Mouse (Mus musculus) C2C12 (cell line): ENCODE measurements at regions not wholly inside any gene's neighbourhood (a gene's known extent, or its start where the extent isn't known, plus 50 kb on each side); places are given as distances from the start of the nearest gene placed in this dataset.

Experiments
- H3K27me3 ChIP-seq: one replicate; pipeline ENCODE4 v1.6.1; 2011; ENCODE audit not compliant: control insufficient read depth, insufficient read depth, insufficient read length
- H3K36me3 ChIP-seq: one replicate; pipeline ENCODE4 v1.6.1; 2011; ENCODE audit not compliant: control insufficient read depth, insufficient read depth
- H3K4me3 ChIP-seq: one replicate; pipeline ENCODE4 v1.5.1; 2011; ENCODE audit warnings: mild to moderate bottlenecking, control low read depth; ENCODE audit not compliant: poor library complexity, insufficient read depth, severe bottlenecking
- H3K79me2 ChIP-seq: one replicate; pipeline ENCODE4 v1.6.1; 2011; ENCODE audit not compliant: control insufficient read depth, insufficient read depth
- H3K79me3 ChIP-seq: one replicate; pipeline ENCODE4 v1.6.1; 2011; ENCODE audit warnings: low read depth, control low read depth
- H3ac ChIP-seq: one replicate; pipeline ENCODE3; 2011; ENCODE audit warnings: low read depth; ENCODE audit not compliant: control insufficient read depth, insufficient read length
- CEBPB ChIP-seq: IDR thresholded peaks from one replicate; pipeline ENCODE4 v1.6.1; 2011; ENCODE audit warnings: low read depth, mild to moderate bottlenecking, control low read depth, moderate library complexity
- CTCF ChIP-seq: IDR thresholded peaks from one replicate; pipeline ENCODE4 v1.5.1; 2011; ENCODE audit not compliant: control insufficient read depth, insufficient read depth, insufficient read length
- FOSL1 ChIP-seq: IDR thresholded peaks from one replicate; pipeline ENCODE4 v1.8.0; 2011; ENCODE audit warnings: mild to moderate bottlenecking, low read length; ENCODE audit not compliant: poor library complexity, insufficient read depth, severe bottlenecking
- MAX ChIP-seq: IDR thresholded peaks from one replicate; pipeline ENCODE4 v1.6.1; 2011; ENCODE audit warnings: mild to moderate bottlenecking, control low read depth
- MYOD1 ChIP-seq: IDR thresholded peaks from one replicate; pipeline ENCODE4 v1.6.1; 2011; ENCODE audit warnings: low read depth; ENCODE audit not compliant: control insufficient read depth, insufficient read length
- MYOG ChIP-seq: IDR thresholded peaks from one replicate; pipeline ENCODE4 v1.6.1; 2011; ENCODE audit not compliant: control insufficient read depth, insufficient read length; ENCODE audit errors: extremely low read depth
- USF1 ChIP-seq: IDR thresholded peaks from one replicate; pipeline ENCODE4 v1.6.1; 2011; ENCODE audit warnings: low read depth, mild to moderate bottlenecking, control low read depth, moderate library complexity

- TF ChIP-seq MYOG: no peak
- TF ChIP-seq USF1: no peak
- no peak for TF ChIP-seq CEBPB
- no peak for TF ChIP-seq FOSL1
- no peak for TF ChIP-seq CTCF
- TF ChIP-seq MYOD1: no peak
- no peak for TF ChIP-seq MAX
- no peak overlapping the region for H3K4me3 ChIP-seq
- H3K36me3 ChIP-seq: no peaks in the 10 kb centered on the region
- no peak overlapping the region for H3ac ChIP-seq
- H3K27me3 ChIP-seq: no peaks in the 10 kb centered on the region
- no peaks in the 10 kb centered on the region for H3K79me2 ChIP-seq
- H3K79me3 ChIP-seq: no peaks in the 10 kb centered on the region
Measured at GRCm38 (mm10) chr14:72110689-72111088, 380.9 kb downstream of the Gm9195 start.

DNA sequence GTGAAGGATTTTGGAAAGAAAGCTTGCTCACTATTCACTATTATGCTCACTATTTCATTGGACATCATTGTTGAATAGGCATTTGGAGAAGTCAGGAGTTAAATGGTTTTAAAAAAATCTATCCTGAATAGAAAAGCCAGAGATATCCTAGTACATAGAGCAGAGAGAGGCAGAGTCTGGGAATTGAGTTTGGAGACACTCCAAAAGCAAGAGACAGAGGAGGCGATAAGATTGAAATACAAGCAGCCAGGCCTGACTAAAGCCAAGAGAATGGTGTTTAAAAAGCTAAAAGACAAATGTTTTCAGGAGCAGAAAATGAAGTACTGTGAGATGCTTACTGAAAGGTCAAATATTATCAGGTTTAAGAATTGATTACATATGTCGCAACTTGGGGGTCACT lies 400.1 kb downstream of the Gm9195 start:
- H3K27me3 ChIP-seq: no peaks in the 10 kb centered on the region
- no peaks in the 10 kb centered on the region for H3K36me3 ChIP-seq
- no peaks in the 10 kb centered on the region for H3K79me3 ChIP-seq
- no peaks in the 10 kb centered on the region for H3K79me2 ChIP-seq
- no peak overlapping the region for H3ac ChIP-seq
- TF ChIP-seq CEBPB: no peak
- no peak for TF ChIP-seq FOSL1
- no peak for TF ChIP-seq CTCF
- no peak for TF ChIP-seq MYOD1
- TF ChIP-seq USF1: no peak
- TF ChIP-seq MYOG: no peak
- TF ChIP-seq MAX: no peak
- H3K4me3 ChIP-seq: no peak overlapping the region

DNA sequence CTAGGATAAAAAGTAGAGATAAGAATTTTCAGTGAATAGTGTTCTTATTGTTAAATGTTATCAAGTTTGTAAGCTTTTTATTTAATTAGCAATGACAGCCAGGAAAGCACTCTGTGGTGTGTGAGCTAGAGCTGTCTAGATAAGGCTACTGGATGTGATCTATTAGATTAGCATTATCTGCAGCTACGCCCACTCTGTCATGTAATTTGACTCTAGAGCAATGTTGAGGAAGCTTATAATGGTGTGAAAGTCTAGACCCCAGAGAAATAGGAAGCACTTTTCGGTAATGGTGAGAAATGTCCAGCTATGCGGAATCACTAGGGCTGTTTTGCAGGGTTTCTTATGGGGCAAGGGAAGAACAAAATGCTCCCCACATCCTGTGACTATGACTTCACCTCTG lies 410.2 kb downstream of the Gm9195 start:
- H3ac ChIP-seq: no peak overlapping the region
- H3K79me2 ChIP-seq: no peaks in the 10 kb centered on the region
- no peak overlapping the region for H3K4me3 ChIP-seq
- TF ChIP-seq CEBPB (no peak), MAX (no peak), MYOG (no peak), CTCF (no peak), MYOD1 (no peak), USF1 (no peak), FOSL1 (no peak)
- no peaks in the 10 kb centered on the region for H3K79me3 ChIP-seq
- H3K36me3 ChIP-seq: no peaks in the 10 kb centered on the region
- H3K27me3 ChIP-seq: no peaks in the 10 kb centered on the region

DNA sequence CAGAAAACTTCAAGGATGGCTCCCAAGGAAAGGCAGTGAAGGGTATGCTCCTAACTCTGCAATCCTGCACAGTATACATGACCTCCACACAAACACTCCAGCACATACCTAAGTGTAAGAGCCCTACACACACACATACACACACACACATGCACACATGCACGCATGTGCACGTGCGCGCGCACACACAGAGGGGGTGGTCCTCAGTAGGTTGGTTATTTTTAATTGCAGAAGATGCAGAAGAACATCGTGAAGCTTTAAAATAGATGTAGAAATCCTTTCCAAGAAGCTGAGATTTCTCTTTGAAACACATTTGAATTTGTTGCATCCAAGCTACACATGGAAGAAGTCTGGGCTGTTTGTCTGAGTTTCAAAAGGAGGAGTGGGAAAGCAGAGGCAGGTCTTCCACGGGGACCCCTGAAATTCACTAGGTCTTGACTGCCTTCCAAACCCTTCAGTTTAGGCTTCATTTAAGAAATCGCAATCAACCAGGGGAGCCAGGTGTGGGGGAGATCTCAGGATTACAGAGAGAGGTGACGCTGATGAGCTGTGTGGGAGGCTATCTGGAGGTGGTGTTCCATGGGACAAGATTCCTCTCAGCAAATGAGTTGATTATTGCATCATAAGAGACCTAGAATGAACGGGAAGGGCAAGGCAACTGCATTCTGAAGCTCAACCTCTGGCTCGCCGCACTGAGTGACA lies 427.4 kb downstream of the Gm9195 start:
- Histone ChIP-seq H3ac (no peak overlapping the region), H3K36me3 (no peaks in the 10 kb centered on the region), H3K79me3 (no peaks in the 10 kb centered on the region), H3K4me3 (no peak overlapping the region), H3K79me2 (no peaks in the 10 kb centered on the region), H3K27me3 (no peaks in the 10 kb centered on the region)
- TF ChIP-seq MAX (no peak), CEBPB (no peak), MYOD1 (no peak), USF1 (no peak), FOSL1 (no peak), CTCF (no peak)

- Histone ChIP-seq H3K79me2 (no peaks in the 10 kb centered on the region), H3K27me3 (no peaks in the 10 kb centered on the region), H3K36me3 (no peaks in the 10 kb centered on the region), H3K4me3 (no peak overlapping the region), H3ac (no peak overlapping the region), H3K79me3 (no peaks in the 10 kb centered on the region)
- TF ChIP-seq MYOG: no peak
- TF ChIP-seq FOSL1: no peak
- no peak for TF ChIP-seq USF1
- no peak for TF ChIP-seq CEBPB
- no peak for TF ChIP-seq MAX
- TF ChIP-seq CTCF: no peak
- no peak for TF ChIP-seq MYOD1
Measured at GRCm38 (mm10) chr14:72042881-72043236, 448.8 kb downstream of the Gm9195 start.
